Mouse (Mus musculus): Measurements from ENCODE around the gene Dhrs3.

Dhrs3 gene

DNA sequence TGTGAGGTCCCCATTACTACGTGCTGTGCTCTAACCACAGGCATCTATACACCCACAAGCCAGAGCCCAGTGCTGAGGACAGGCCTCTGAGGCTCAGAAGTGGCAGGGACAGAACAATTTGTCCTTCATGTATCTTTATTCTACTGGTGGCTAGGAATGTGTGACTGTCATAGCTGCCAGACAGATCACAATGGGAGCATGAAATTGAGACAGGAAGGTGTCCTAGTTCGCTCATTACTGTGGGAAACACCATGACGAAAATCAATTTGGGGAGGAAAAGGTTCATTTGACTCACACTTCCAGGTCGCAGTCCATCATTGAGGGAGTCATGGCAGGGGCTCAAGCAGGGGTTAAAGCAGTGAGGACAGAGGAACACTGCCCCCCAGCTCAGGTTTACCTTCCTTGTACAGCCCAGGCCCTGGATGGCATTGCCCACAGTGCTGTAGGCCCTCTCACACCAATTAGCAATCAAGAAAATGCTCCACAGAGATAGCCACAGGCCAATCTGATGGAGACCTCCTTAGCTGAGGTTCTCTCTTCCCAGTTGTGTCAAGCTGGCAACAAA, 47.3 kb downstream of the Dhrs3 start:
- no peak for DNase-seq (ENCODE audit: low spot score)

DNA sequence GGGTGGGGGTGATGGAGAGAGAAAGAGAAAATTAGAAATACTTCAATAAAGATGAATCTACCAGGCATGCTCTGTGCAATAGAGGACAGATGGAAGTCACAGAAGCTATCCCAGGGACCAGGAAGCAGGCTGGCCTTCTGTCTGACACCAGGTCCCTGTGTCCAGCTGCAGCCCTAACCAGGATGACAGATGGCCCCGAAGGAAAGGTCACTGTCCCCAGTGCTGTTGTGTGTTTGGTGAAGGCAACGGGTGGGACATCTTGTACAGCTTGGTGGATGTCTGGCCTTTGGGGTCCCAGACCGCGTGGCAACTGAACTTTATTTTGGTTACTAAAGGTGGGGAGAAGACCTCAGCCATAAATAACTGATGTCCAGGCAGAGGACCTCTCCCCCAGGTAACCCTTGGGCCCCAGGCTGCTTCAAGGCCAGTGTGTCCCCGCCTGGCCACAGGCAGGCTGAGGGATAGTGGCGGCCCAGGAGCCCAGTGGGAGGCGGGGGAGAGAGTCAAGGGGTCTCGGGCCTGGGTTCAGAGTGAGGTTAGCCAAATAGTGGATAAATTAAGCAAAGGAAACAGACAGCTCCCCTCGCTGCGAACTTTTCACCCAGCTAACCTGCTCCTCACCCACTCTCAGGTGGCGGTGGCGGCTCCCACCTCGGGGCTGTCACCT, 48.3 kb downstream of the Dhrs3 start:
- DNase-seq (ENCODE audit: low spot score) = no peak

DNA sequence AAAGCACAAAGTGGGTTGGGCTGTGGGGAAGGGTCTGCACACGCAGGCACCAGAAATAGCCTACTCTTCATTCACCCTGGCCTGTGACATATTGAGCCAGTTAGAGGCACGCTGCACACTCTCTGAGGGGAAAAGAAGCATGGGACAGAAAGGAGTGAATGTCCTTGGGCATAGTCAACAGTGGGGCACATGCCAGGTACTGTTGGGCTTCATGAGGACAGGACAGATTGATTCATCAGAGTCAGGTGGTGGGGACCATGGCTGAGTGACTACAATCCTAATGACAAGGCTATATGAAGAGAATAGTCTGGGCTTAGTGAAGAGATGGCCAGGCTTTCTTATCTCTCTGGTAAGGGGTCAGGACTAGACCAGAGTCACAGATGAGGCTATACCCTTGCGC, 49.8 kb downstream of the Dhrs3 start:
- no peak for DNase-seq (ENCODE audit: low spot score)

DNA sequence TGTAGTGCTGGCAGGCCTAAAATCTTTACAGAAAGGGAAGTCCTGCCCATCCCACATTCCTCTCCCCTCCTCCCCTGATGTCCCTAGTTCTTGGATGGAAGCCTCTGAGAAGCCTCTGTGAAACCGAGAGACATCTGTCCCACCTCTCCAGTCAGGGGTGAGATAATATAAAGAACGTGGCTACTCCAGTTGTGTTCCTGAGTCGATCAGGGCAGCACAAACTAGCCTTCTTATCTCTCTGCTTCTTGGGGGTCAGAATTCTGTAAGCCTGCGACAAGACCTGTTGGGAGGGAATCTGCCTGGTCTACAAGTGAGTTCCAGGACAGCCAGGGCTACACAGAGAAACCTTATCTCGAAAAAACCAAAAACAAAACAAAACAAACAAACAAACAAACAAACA, 50.6 kb downstream of the Dhrs3 start:
- no peak for DNase-seq (ENCODE audit: low spot score)

DNA sequence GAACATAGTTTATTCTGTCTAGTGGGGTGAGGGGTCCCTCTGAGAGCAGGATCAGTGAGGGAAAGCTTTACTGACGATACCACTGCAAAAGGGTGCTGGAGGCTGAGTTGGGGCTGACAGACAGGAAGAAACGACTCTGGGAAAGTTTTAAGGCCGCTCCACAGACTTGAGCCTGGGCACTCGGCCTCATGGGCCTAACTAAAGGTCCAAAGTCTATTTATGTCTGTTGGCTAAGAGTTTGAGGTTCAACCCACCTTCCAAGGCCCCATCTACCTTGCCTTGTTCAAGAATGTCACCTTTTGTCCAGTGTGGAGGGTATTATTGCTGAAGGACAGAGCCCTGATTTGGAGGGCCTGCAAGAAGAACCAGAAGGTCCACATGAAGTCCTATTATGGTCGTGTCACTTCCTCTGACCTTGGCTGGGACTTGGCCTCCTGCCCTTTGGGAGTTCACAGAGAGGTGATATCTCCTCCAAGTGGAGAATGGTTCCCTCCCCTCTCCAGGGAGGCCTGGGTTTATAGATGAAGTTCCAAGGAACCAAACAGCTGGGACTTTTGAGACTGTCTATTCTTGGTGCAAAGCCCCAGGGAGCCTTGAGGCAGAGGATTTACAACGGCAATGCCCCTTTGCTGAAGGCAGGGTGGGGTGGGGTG, 55.2 kb downstream of the Dhrs3 start:
- peak; percentile 81 for DNase-seq (ENCODE audit: low spot score)

DNA sequence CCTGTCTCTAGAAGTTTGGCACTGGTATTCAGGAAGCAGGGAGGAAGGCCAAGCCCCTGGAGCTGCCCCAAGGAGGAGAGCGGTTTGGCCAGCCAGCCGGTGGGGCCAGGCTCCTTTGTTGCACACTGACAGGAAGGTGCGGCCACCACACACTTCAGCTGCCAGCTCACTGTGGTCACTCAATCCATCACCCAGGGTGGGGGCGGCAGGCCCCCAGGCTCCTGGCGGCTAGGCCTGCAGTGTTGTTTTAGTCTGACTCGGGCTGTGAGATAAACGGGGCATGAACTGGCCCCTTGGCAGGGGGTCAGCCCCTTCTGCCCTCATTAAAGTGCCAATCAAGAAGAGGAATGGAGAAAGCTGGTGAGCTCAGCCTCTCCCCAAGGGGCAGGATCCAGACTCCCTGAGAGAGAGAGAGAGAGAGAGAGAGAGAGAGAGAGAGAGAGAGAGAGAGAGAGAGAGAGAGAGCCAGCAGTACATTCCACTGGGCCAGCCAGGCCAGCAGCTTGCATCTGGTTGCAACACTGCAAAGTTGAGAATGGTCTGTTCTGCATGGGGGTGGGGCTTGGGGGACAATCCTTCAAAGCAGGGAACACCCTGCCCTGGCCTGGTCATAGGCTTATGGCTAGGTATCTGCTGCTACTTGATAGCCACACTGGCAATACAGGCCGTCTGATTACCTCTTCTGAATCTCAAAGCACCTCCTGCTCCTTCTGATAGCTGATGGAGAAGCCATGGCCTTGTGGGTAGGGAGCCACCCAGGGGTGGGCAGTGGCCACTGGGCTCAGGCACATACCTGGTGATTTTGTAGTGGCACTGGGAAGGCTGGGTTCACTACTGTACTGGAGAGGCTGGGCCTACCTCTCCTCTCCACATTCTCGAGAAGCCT, 57.1 kb downstream of the Dhrs3 start:
- peak; percentile 80 for DNase-seq (ENCODE audit: low spot score)

DNA sequence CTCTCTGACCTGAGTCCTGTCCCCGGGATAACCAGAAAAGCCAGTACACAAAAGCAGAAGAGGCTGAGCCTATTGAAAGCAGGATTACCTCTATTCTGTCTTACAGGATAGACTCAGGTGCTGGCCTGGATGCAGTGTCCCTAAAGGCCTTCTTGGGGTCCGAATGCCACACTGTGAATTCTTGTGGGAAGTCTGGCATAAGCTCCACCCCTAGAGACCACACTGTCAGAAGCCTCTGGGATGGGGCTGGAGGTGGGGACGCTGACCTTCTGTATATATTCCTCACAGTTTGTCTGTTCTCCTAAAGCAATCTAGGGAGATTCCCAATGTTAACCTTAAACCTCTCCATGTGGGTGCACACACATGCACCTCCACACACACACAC, 57.7 kb downstream of the Dhrs3 start:
- DNase-seq (ENCODE audit: low spot score) = no peak

DNA sequence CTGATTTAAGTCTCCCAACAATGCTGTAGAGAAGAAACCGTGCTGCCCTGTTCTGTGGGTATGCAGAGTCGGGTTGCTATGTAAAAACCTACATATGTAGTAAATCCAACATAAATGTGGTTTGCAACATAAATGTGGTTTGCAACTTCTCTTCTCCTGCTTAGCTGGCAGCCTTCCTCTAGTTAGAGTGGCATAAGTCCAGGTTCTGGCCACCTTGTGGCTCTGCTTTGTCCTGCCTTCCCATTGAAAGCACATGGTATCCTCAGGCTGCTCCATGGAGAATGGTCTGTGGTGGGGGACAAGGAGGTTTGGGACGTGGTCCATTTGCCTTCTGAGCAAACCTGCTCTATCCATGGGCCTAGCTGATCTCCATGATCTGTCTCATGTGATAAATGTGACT, 58.3 kb downstream of the Dhrs3 start:
- no peak for DNase-seq (ENCODE audit: low spot score)

DNA sequence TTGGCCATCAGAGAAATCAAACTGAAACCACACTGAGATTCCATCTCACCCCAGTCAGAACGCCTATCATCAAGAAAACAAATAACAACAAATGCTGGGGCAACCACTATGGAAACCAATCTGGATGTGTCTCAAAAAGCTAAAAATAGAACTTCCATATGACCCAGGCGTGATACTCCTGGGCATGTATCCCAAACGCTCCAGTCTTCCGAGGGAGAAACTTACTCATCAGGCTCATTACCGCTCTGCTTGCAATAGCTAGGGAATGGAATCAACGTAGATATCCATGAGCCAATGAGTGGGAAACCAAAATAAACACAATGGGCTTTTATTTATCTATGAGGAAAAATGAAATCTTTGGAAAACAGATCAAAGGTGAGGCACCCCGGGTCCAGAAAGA, 59.2 kb downstream of the Dhrs3 start:
- no peak for DNase-seq (ENCODE audit: low spot score)

DNA sequence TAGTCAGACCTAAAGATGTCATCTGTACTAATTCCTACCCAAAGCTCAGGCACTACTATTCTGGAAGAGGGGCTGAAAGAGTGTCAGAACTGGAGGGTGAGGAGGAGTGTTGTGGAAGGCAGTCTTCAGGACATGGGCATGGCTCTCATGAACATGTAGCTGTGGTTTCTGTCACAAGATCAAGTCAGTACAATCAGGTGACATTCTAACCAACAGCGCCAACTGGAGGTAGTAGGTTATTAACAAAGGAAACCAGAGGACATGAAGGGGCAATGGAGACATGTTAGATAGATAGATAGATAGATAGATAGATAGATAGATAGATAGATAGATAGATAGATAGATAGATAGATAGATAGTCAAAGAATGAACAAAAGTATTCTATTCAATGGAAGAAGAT, 60.8 kb downstream of the Dhrs3 start:
- DNase-seq (ENCODE audit: low spot score) = no peak

DNA sequence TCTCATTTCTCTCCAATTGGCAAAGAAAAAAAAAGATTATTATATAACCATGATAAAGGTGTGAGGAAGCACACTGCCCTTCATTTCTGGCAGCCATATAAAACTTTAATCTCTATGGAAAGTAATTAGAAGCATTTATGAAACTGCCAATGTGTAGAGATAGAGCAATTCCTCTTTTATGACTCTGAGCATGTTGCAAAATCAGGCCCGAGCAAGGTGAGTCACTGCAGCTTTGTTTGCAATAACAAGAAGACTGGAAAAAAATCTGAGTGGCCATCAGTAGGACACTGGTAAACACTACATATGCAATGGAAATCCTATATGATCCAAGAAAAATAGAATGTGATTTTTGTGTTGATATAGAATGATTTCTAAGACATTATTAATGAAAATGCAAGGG, 63.2 kb downstream of the Dhrs3 start:
- DNase-seq (ENCODE audit: low spot score) = peak; percentile 45

DNA sequence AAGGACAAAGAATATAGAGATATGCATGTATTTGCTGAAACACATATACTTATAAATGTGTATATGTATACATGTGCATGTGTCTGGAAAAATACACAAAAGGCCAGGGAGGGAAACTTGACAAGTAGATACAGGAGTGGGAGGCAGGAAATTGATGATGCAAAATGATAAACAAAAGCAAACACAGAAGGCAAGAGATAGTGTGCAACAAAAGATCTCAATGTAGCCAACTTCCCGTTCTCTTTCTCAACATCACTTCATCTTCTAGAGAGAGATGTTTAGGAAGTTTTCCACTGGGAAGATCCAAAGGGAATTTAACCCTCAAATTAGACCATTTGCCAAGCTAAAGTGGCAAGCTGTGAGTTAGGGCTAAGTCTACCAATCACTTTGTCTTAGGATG, 63.7 kb downstream of the Dhrs3 start:
- no peak for DNase-seq (ENCODE audit: low spot score)

DNA sequence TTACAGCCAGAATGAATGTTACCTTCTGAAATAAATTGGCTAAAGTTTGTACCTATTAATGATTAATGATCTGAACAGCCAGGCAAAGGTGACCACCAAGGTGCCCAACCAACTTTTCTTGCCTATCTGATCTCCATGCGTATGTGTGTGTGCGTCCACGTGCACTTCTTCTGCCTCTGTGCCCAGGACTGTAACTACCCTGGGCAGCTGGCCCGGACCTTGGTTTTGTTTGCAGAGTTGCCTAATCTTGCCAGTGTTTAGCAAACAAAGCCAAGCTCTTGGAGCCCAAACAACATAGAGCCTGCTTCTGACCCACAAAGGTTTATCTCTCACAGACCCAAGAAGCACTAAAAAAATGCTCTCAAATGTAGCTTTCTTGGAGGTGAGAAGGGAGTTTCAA, 64.6 kb downstream of the Dhrs3 start:
- peak; percentile 87 for DNase-seq (ENCODE audit: low spot score)

DNA sequence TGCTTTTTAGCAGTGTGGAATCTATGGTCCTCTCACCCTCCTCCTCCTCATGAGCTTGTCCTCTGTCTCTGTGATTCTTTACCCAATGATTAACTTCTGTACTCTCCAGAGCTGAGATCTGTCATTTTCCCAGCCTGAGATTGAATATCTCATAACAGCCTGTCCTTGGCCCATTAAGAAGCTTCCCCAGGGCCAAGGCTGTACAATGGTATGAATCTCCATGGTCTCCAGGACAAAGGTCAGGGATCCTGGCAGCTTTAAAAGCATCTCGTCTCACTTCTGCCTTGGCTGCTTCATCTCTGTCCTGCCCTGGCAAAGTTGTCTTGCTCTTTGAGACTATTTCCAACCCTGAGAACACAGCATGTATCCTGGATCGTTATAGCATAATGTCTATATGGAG, 65.1 kb downstream of the Dhrs3 start:
- peak; percentile 43 for DNase-seq (ENCODE audit: low spot score)

DNA sequence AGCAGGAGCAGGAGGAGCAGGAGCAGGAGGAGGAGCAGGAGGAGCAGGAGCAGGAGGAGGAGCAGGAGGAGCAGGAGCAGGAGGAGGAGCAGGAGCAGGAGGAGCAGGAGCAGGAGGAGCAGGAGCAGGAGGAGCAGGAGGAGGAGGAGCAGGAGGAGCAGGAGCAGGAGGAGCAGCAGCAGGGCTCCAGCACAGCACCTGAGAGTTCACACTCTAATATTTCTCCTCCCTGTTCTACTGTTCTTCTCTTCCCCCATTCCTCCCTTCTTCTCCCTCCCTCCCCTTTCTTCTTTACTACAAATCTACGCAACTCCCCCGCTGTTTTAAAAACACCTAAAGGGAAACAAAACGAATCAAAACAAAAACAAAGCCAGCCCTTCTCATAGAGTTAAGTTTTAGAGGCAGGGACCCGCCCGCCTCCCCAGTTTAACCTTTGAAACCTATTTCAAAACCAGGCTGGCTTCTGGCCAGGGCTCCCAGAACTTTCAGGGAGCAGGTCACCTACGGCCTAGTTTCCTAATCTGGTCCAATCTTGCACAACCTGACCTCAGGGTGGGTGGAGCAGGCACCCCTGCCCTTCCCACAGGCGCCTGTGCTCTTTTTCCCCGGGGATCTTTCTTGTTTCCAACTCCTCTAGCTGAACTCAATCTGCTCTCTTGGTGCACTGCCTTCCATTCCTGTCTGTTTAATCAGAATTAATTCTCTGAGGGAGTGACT, 67.7 kb downstream of the Dhrs3 start:
- peak; percentile 91 for DNase-seq (ENCODE audit: low spot score)

DNA sequence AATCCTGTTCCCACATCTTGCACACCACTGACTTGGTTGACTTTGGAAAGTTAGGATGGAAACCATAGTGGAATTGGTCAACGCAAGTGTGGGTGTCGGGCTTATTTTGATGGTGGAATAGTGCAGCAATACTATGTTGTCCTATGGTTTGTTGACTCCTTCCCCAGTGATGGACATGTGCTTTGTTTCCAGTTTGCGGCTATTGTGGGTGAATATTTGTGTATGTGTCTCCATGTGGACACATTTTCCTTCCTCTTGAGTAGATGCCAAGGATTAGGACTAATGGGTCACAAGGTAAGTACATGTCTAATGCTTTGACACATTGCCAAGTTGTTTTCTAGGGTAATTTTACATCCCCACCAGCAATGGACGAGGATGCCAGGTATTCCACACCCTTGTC, 68.6 kb downstream of the Dhrs3 start:
- DNase-seq (ENCODE audit: low spot score) = peak; percentile 50

DNA sequence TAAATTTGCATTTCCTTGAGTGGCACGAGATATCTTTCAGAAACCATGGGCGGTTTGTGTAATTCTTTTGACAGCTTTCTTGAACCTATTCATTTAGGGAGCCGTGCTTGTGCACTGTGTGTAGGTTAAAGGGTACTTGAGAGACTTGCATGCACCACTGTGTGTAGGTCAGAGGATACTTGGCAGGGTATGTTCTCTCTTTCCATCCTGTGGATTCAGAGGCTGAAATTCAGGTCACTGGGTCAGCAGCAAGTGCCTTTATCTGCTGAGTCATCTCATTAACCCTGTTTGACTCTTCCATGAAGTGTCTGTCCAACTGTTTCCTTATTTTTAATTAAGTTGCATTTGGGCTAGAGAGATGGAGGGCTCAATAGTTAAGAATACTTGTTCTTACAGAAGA, 69.1 kb downstream of the Dhrs3 start:
- no peak for DNase-seq (ENCODE audit: low spot score)

DNA sequence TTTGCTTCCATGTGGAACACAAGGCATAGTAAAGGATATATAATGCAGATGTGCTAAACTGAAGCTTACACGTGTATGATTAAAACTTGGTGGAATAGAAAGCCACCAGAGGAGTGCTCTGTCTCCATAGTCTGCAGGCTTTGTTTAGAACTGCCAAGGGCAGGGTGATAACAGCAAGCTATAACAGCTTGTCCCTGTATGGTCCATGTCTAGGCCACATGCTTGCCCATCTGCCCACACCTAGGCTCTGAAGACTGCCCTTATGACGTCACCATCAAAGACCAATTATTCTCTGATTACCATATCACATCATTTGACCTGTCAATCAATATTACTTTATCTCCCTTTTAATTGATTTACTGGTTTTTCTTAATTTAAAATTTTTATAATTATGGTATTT, 72.6 kb downstream of the Dhrs3 start:
- no peak for DNase-seq (ENCODE audit: low spot score)

DNA sequence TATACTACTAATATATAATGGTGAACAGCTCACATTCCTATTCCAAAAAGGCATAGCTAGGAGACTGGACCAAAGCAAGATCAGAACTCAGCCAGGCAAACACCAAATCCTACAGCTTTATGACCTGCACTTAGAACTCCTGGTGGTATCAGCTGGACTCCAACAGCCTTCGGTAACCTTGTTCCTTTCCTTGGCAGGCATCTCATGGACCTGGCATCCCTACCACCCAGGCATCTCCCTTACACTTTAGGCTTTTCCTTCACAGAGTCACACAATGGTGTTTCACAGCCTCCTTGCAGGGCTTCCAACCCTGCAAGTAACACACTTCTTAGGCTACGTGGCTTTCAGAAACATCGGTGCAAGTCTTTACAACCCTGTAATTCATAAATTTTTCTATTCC, 75.7 kb downstream of the Dhrs3 start:
- DNase-seq (ENCODE audit: low spot score) = no peak

DNA sequence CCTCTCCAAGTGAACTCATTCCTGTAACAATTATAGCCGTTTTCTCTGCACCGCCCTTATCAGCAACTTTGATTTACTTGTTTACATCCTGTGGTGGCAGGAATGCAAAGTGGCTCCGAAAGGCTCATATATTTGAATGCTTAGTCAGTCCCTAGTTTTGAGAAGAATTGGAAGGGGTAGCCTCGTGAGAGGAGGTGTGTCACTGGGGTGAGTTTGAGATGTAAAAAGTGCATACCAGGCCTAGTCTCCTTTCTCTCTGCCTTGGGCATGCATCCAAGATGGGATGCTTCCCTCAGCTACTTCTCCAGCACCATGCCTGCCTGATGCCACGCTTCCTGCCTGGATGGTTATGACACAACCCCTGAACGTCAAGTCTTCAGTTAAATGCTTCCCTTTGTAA, 76.4 kb downstream of the Dhrs3 start:
- no peak for DNase-seq (ENCODE audit: low spot score)

DNA sequence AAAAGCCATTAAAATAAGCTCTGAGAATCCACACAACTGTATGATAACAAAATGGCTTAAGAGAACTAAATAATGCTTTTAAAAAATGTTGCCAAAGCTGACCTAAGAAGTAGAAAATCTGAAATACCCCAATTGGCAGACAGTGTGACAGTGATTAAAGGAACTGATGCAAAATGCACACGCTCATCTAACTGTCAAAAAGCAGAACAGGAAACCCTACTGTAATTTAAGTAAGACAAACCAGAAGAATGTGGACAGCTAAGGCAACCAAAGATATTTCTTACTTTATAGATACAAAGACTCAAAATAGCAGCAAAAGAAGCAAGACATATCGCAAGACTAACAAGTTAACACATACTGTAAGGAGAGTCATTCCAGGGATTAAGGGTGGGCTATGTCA, 78.4 kb downstream of the Dhrs3 start:
- DNase-seq (ENCODE audit: low spot score) = no peak

All from lung, postnatal 25 days (tissue).